Mouse (Mus musculus) fibroblast of lung, adult 2 months (primary cell): ENCODE results near the gene Fkbp9.
"Not testable (repeated sequence)": the region's sequence is repeated elsewhere in the genome, so short reads cannot be mapped to it uniquely, and the experiment has no call there.

Experiments
- DNase-seq: peaks from one replicate; pipeline ENCODE4 v3.0.0-alpha.2; 2011; ENCODE audit warnings: low read depth

Fkbp9 gene

DNA sequence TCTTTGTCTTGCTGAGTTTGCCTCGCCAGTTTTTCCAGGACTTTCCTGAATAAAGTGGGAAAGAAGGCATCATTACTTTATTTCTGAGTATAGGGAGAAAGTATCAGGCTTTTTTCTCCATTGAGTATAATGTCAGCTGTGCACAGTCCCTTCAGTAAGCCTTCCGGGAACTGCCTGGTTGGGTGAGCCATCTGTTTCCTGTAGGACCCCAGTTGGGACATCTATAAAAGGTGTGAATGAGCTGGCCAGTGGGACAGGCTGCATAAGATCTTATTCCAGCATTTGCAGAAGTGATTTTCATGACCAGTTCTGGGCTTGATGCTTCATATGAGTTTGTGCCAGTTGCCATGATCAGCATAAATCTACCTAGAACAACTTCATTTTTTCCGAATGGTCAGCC lies 11.4 kb downstream of the Fkbp9 start:
- no peak for DNase-seq

DNA sequence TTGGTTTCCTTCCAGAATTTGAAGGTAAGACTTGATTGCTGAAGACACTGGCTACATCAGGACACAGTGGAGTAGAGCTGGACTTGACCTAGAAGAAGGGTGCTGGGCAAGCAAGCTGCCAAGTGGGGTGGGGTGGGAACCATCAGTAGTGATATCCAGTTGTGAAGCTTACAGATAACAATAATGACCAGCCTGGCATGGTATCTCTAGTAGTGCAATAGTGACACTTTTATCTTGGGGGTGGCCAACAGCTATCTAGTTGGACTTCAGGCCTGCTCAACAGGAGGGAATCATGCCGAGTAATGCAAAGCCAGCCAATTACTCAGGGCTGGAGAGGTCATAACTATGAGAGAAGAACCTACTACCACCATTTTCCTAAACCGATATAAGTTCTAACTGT lies 12.5 kb downstream of the Fkbp9 start:
- no peak for DNase-seq

DNA sequence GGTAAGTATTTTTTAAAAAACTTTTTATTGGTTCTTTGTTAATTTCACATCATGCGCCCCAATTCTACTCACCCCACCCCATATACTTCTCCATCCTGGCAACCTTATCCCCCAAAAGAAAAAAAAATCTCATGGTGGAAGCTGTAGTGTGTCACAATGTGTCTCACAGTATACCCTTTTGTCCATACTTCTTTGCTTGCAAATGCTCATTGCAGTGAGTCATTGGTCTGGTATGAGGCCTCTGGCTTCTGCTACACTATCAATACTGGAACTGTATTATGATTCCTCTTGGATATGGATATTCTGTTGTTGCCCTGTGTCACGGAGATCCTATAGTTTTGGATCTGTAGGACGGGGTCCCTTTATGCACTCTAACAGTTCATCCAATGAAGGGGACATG lies 17.1 kb downstream of the Fkbp9 start:
- DNase-seq, result no peak

DNA sequence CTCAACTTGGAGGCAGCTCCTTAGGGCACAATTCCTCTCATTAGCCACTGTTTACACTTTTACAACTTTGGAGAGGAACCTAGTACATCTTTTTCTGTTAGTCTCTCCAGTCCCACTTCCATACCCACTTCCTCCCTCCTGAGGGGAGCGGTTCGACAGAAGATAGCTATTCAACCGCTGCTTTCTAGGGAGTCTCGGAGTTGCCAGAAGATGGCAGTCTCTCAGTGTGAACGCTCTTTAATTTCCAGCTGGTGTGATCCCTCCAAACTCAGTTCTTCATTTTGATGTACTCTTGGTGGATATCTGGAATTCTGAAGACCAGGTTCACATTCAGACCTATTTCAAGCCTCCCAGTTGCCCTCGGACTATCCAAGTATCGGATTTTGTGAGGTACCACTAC lies 18.5 kb downstream of the Fkbp9 start:
- DNase-seq, result no peak

DNA sequence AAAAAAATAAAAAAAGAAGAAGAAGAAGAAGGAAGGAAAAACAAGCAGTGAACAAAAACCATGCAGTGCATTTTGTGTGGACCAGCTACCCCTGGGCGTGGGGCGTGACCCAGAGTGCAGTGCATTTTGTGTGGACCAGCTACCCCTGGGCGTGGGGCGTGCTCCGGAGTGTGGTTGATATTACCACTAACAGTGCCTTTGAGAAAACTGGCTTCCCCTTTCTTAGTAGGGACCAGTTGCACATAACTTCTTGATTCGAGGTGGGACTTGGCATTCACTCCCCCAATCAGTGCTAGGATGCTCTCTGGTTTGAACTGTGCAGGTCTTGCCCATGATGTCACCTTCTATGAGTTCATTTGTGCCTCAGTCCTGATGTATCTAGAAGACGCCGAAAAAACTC lies 22.9 kb downstream of the Fkbp9 start:
- DNase-seq, result no peak

DNA sequence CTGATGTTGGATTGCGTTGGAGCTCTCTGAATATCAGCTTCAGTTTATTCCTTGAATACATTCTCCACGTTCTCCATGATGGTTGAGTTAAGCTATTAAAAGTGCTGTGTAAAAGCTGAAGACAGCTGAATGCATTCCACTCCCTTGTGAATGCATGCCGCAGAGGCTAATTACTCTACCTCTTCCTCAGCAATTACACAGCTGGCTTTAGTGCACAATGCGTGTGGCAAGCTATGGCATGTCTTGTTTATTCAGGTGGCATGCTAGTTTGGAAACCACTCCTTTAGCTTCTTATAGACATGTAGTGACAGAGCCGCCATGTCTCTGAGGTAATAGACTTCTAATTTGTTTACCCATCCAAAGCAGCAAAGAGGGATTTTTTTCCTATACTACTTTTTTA lies 24.9 kb downstream of the Fkbp9 start:
- no peak for DNase-seq

DNA sequence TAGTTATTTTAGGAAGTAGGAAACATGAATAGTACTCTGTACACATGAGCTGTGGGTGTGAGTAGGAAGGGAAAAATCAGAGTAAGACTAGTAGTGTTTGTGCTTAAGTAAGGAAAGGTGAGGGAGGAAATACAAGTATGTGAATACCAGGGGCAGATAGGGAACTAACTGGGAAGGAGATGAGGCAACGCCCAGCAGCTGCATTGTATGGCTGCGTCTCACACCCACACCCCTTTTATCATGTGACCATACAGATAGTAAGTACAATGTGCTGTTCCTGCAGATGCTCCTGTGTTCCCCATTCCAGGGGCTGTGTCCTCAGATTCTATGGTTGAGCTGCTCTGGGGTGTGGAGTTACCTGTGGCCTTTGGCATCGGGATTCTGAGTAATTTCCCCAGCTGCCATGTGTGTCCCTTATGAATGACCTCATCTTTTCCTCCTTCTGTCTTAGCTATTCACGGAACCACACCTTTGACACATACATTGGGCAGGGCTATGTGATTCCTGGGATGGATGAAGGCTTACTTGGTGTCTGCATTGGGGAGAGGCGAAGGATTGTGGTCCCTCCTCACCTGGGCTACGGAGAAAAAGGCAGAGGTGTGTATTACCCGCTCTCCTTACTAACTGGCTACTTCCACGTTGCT lies 28.5 kb downstream of the Fkbp9 start:
- no peak for DNase-seq

DNA sequence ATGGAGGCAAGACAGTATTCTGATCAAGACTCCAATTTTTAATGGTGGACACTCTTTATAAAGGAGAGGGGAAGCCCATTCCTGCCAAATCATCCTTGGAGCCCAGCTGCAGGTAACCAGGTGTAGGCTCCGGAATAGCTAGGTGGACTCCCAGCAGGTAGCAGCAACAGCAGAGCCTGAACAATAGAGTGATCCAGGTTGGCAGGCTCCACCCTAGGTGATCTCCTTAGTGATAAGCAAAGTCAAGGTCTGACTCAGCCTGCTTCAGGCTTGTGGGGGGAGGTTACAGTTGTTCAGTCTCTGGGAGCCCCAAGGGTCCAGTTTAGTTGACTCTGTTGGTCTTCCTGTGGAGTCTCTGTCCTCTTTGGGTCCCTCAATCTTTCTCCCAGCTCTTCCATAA lies 35.0 kb downstream of the Fkbp9 start:
- DNase-seq, result not testable (repeated sequence)

DNA sequence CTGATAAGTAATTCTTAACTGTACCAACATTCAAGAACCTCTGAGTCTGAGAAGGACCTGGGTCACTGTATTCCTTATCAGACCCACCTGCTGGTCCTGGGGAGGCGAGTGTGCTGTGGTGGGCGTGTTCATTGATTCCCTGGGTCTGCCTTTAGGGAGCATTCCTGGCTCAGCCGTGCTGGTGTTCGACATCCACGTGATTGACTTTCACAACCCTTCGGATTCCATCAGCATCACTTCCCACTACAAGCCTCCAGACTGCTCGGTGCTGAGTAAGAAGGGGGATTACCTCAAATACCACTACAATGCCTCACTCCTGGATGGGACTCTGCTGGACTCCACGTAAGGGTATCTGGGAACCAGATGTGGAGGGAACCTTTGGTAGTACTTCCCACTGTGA lies 36.7 kb downstream of the Fkbp9 start:
- no peak for DNase-seq

DNA sequence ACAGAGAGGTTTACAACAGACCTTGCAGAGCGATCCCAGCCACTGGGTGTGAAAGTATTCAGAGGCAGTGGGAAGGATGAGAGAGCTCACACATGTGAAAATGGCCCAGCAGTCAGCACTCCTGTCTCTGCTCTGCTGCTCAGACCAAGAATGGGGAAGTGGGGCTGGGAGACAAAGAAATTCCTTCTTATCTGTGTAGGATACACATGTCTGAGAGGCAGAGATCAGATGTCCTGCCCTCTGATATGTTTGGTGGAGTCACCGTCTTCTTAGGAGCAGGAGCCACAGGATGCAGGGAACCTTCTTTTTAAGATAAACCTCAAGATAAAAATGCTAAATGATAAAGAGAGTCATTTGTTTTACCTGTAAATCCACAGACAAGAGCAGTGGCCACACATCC lies 38.2 kb downstream of the Fkbp9 start:
- DNase-seq, result no peak

DNA sequence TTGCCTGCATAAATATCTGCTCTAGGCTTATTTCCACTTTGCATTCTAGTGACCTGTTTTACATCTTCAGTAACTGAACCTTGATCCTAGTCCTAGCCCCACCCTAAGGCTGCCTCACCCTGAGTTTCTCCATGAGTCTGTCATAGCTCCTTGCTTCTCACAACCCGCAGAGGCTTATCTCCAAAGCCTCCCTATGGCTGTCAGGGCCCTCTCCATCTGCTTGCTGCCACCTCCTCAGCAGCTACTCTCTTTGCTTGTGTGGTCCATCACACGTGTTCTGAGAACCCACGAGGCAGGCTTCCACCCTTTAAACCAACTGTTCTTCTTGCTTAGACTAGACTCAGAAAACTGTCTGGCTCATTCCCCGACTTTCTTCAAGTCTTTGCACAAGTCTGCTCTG lies 45.0 kb downstream of the Fkbp9 start:
- DNase-seq, result no peak

DNA sequence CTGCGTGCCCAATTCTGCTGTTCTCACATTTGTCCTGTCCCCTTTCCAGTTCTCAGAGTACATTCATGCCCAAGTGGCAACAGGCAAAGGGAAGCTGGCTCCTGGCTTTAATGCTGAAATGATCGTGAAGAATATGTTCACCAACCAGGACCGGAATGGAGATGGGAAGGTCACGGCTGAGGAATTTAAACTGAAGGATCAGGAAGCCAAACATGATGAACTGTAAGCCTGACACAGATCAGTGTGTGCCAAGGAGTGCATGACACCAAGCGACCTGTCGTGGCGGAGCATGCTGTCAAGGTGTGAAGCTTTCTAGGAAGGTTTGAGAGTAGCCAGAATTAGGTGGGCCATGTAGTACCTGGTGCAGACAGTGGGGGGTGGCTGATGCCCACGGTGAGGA lies 46.1 kb downstream of the Fkbp9 start:
- DNase-seq, result no peak

DNA sequence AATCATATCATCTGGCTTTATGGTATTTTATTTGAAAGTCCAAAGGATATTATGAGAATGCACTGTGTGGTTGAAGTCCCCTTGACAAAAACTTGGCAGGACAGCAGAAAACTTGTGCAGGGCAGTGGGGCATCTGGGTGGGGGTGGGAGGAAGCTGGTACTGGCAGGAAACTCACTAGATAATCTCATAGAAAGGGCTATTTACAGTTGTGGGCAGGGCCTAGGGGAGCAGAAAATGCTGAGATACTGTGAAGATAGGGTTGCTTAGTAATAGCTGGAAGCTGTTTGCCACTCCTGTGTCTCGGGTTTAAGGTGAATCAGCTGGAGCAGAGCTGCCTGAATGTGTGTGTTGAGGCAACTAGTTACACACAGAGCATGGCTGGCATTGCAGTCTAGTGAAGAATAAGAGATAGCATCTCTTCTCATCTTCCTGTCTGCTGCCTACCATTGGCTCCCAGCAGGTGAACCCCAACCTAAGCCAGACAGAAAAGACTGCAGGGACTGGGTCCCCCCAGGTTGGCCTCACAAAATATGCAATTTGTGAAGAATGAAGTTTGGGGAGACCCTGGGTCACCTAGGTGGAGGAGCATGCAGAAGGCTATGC lies 47.6 kb downstream of the Fkbp9 start:
- no peak for DNase-seq

DNA sequence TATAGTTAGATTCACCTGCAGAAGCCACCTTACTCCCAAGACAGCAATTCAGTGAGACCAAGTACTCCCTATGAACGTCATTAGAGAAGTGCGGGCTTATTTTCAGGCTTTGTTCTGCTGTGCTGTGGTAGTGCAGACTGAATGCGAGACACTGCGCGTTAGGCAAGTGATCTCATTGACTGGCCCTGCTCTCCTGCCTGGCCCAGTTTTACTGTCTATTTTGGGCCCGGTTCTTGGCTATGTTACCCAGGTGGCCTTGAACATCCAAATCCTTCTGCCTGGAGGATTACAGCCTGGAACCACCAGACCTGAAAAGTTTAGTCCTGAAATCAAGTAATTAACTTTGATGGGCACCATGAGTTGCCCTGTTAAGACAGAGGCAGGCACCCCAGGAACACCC lies 56.7 kb downstream of the Fkbp9 start:
- no peak for DNase-seq

DNA sequence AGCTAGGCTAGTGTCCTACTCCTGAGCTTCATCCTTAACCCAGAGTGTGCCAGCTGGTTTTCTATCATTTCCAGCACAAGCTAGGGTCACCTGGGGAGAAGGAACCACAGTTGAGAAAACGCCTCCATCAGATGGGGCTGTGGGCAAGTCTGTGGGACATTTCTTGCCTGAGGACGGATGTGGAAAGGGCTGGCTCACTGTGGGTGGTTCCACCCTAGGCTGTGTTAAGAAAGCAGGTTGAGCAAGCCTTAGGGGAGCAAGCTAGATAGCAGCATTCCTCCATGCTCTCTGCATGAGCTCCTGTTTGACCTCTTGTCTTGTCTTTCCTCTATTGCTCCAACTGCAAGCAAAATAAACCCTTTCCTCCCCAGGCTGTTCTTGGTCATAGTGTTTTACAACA lies 58.9 kb downstream of the Fkbp9 start:
- DNase-seq, result no peak

DNA sequence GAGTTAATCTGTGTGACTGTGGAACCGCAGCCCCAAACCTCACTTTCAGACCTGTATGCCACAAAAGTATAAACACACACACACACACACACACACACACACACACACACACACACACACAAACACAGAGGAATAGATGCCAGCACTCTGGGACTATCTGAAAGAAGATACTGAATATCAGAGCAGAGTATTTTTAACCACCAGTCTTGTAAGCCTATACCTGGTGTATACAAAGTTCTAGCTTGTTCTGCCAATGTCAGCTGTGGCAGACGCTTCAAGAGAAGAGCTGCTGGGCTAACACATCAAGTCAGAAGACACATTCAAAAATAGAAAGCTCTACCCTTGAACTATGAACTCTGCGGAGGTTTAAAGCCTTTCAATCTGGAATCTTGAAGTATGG lies 67.7 kb downstream of the Fkbp9 start:
- DNase-seq, result no peak

DNA sequence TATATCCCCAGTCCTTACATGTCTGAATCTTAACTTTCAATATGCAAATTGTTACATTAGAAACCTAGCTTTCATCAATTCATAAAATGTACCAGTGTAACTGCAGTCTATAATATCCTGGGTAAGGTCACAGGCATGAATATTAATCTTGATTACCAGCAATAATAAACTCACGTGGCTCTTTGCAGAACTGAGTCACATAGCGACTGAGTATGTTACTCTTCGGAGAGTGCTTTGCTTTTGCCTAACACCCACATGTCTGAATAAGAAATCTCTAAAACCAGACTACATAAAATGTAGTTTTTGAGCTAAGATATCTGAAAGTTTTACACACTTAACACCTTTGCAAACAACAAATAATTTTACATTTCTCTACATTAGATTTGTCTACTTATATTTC lies 69.5 kb downstream of the Fkbp9 start:
- no peak for DNase-seq

DNA sequence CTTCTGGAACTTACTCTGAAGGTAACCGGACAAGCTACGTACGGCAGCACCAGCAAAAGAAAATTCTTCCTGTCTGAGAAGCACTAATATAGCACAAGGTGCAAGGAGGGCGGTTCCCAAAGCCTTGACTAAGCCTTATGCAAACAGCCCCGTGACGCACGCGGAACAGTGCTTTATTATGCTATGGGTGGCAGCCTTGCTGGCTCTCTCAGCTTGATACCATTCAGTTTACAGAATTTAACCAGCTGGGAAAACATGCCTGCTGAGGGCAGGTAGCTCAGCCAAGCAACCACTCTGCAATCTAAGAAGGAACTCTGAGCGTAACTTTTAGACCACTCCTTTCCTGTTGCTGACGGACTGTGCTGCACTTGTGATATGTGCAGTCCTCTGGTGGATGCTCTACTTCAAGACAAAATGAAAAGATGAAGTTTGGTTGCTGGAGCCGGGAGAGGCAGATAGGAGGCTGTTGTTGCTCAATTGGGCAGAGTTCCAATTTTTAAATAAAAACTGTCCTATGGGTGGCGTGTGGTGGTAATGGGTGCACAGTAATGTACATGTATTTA lies 70.0 kb downstream of the Fkbp9 start:
- DNase-seq, result peak; percentile 65

DNA sequence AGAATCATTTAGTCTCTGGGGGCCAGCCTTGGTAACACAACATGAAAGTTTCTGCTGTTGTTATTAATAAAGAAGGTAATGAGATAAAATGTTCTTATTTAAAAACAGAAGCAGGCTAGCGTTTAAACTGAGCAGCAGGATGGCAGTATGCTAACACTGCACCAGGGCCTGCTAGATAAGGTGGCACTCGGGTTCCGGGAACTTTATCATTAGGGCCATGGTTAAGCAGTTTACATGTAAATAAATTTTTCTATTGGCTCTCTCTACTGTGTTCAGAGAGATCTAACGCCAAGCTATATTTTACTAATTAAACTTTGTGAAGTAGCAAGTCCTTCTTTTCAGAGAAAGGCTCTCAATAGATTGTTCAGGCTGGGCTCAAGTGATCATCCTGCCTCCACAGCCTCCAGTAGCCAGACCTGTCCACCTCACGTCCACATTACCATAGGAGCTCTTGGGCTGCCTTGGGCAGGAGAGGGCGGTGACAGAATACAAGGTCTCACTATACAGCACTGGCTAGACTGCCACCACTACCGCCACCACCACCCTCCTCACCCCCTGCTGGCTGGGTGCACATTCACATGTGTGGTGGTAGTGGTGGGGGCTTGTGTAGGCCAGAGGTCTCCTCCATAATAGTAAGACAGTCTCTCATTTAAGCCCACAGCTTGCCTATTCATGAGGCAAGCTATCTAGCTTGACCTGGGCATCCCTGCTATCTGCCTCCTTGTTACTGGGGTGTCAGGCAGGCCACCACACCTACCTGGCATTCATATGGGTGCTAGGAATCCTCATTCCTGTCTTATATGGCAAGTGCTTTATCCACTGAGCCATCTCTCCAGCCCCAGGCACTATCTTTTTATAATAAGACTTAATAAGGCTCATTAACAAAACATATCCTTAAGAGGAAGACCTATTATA lies 71.0 kb downstream of the Fkbp9 start:
- no peak for DNase-seq

DNA sequence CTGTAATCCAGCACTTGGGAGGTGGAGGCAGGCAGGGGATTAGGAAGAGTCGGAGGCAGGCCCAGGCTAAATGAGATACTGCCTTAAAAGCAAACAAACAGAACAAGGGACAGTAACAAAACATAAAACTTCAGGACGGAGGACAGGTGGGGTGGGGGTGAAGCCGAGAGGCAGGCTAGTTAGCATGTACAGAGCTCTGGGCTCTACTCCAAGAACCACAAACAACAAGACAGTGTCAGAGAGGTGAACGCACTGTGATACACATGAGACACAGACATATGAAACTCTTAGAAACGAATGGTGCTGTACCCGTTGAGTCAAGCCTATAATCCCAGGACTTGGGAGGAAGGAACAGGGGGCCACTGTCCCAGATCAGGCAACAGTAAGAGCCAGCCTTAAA lies 72.0 kb downstream of the Fkbp9 start:
- DNase-seq, result no peak

DNA sequence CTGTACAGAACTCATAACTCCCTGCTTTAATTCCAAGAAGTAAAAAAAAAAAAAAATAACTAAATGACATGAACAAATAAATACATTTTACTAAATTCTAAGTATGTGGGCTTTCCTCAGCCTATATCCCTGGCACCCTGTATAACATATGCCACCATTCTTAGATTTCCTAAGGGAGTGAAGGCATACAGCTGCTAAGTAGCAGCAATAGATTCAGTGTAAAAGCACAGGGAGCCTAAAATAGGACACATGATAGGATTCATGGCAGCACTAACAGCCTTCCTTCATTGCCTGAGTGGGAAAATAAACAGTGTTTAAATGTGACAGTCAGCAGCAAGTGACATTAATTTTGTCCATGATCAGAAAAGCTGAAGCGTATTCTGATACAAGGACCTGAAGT lies 72.5 kb downstream of the Fkbp9 start:
- no peak for DNase-seq

DNA sequence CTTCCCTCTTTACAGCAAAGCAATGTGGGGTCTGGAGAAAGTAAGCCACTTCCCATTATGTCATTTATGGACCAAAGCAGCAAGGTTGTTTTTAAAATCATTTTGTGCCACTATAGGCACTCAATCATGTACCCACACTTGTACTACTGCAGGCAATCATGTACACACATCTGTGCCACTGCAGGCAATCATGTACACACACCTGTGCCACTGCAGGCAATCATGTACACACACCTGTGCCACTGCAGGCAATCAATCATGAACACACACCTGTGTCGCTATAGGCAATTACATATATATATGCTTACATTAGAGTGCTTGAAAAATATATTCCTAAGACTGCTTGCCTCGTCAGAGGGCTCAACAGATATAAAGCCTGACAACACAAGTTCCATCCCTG lies 73.1 kb downstream of the Fkbp9 start:
- no peak for DNase-seq

DNA sequence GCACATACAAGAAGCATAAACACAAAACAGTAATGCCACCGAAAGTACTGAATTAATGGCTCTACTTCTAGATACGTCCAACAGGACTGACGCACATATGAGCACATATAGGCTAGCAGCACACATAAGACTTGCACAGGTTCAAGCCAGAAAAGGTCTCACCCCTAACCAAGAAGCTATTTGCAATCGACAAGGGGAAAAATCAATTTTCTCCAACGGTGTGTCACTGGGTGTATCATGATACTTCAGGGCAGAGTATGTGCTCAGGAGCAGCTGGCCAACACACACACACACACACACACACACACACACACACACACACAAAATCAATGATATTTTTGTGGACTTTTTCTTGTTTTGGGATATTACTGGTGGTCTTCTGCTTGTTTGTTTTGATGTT lies 73.6 kb downstream of the Fkbp9 start:
- no peak for DNase-seq
